ENCODE assay signal across 8 mouse cellular contexts in genomic region chr7:24384827-24385226, GRCm38 (mm10). TPM values are rescaled to one million over a fixed set of nuclear protein-coding genes. Genes with fewer than 3 reads are reported as not detected.
DNase-seq lines count a peak whose midpoint lies in the region; ATAC-seq and TF ChIP-seq lines count a peak whose summit lies in the region.

No protein-coding gene starts in this region.

- no peaks in the 10 kb centered on the region for H3K36me3 ChIP-seq in kidney, embryonic 16.5 days (ENCODE audit: insufficient read depth, low read length)
- H3K36me3 ChIP-seq in neural tube, embryonic 15.5 days, result no peaks in the 10 kb centered on the region

- peaks cover 14% of the 10 kb centered on the region for H3K4me1 ChIP-seq in kidney, embryonic 16.5 days (ENCODE audit: insufficient read depth, low read length)
- H3K4me1 ChIP-seq in lung, adult 2 months (ENCODE audit: control insufficient read depth, insufficient read depth, low read length), result no peaks in the 10 kb centered on the region
- H3K4me1 ChIP-seq in neural tube, embryonic 15.5 days, result peaks cover 8% of the 10 kb centered on the region

- no peak for TF ChIP-seq POLR2A in lung, adult 2 months (IDR thresholded peaks at IDR 0.05; ENCODE audit: borderline replicate concordance, extremely low read depth, low read depth, low read length)

- H3K4me2 ChIP-seq in kidney, embryonic 16.5 days (replicated peaks; ENCODE audit: low read depth, low read length), result peak overlapping the region; percentile 30; the same call in 1 of the 2 replicates
- peak overlapping the region; percentile 47 for H3K4me2 ChIP-seq in neural tube, embryonic 15.5 days

- WGBS in kidney, embryonic 16.5 days, result 6% methylated on average over 11 of the region's 11 CpGs
- WGBS in lung, adult 2 months, result 6% methylated on average over 11 of the region's 11 CpGs
- 8% methylated on average over 11 of the region's 11 CpGs for WGBS in neural tube, embryonic 15.5 days

- no peak for ATAC-seq in kidney, embryonic 16.5 days (ENCODE audit: low FRiP score, low TSS enrichment)
- ATAC-seq in neural tube, embryonic 15.5 days (ENCODE audit: low FRiP score), result peak; percentile 29; the same call in 1 of the 2 replicates

- DNase-seq in 3T3-L1 (ENCODE audit: low read depth, low spot score), result peak; percentile 62
- peak; percentile 51 for DNase-seq in MN1 (ENCODE audit: low spot score)
- DNase-seq in cerebellum, postnatal 14 days, result peak; percentile 87 to 91
- peak; percentile 76 for DNase-seq in gastrocnemius, postnatal 10 days
- peak; percentile 76 for DNase-seq in lung, adult 2 months
- peak; percentile 91 for DNase-seq in thymus, postnatal 14 days

- H3K9ac ChIP-seq in kidney, embryonic 16.5 days (replicated peaks; ENCODE audit: low read length), result no peak overlapping the region
- H3K9ac ChIP-seq in neural tube, embryonic 15.5 days (replicated peaks), result no peak overlapping the region

- no peaks in the 10 kb centered on the region for H3K9me3 ChIP-seq in kidney, embryonic 16.5 days (ENCODE audit: low read length)
- H3K9me3 ChIP-seq in neural tube, embryonic 15.5 days (replicated peaks), result no peaks in the 10 kb centered on the region

- no peak overlapping the region for H3K4me3 ChIP-seq in kidney, embryonic 16.5 days (ENCODE audit: low read length)
- H3K4me3 ChIP-seq in lung, adult 2 months (replicated peaks; ENCODE audit: extremely low read depth, low read depth, low read length), result no peak overlapping the region
- H3K4me3 ChIP-seq in neural tube, embryonic 15.5 days (replicated peaks), result peak overlapping the region; percentile 11; the same call in 1 of the 2 replicates

- no peak overlapping the region for H3K27ac ChIP-seq in kidney, embryonic 16.5 days (ENCODE audit: low read length)
- H3K27ac ChIP-seq in neural tube, embryonic 15.5 days (replicated peaks), result no peak overlapping the region

- peak; percentile 85 for TF ChIP-seq CTCF in lung, adult 2 months (IDR thresholded peaks at IDR 0.05; ENCODE audit: insufficient read depth, low read length)

- H3K27me3 ChIP-seq in kidney, embryonic 16.5 days (ENCODE audit: insufficient read depth, low read length), result no peaks in the 10 kb centered on the region
- H3K27me3 ChIP-seq in neural tube, embryonic 15.5 days (replicated peaks), result no peaks in the 10 kb centered on the region

RNA-seq across cellular contexts. Expression of gene Smg9, which starts 14.6 kb away (rescaled TPM):
- total RNA-seq in gastrocnemius, postnatal 10 days (2021), result 10 to 100 TPM; 15.4 to 17.1 TPM
- polyA plus RNA-seq in kidney, embryonic 16.5 days (2015; fragmentation: Nextera tagmentation; extraction: Ambion mirVana), result 28.3 and 31.9 TPM in 2 replicates
- 35.8 and 58.4 TPM in 2 replicates for polyA plus RNA-seq in lung, adult 2 months (2012; rRNA removed)
- 34.4 and 38.3 TPM in 2 replicates for polyA plus RNA-seq in neural tube, embryonic 15.5 days (2015; fragmentation: Nextera tagmentation; extraction: Ambion mirVana)

RNA-seq across cellular contexts. Expression of gene Kcnn4, which starts 14.8 kb away (rescaled TPM):
- 1 to 10 TPM in 1 of 2 experiments, under 1 TPM in 1; 0.14 to 1.8 TPM for total RNA-seq in gastrocnemius, postnatal 10 days (2021)
- 4.4 and 4.9 TPM in 2 replicates for polyA plus RNA-seq in kidney, embryonic 16.5 days (2015; fragmentation: Nextera tagmentation; extraction: Ambion mirVana)
- 9.0 and 11.3 TPM in 2 replicates for polyA plus RNA-seq in lung, adult 2 months (2012; rRNA removed)
- 3.0 and 11.2 TPM in 2 replicates for polyA plus RNA-seq in neural tube, embryonic 15.5 days (2015; fragmentation: Nextera tagmentation; extraction: Ambion mirVana)

RNA-seq across cellular contexts. Expression of gene Lypd5, which starts 35.8 kb away (rescaled TPM):
- not detected for total RNA-seq in gastrocnemius, postnatal 10 days (2021)
- not detected in 2 replicates for polyA plus RNA-seq in kidney, embryonic 16.5 days (2015; fragmentation: Nextera tagmentation; extraction: Ambion mirVana)
- polyA plus RNA-seq in lung, adult 2 months (2012; rRNA removed), result 32.1 TPM in 1 of 2 replicates, not detected in the other
- polyA plus RNA-seq in neural tube, embryonic 15.5 days (2015; fragmentation: Nextera tagmentation; extraction: Ambion mirVana), result 0.06 TPM in 1 of 2 replicates, not detected in the other

RNA-seq across cellular contexts. Expression of gene Tescl, which starts 51.1 kb away (rescaled TPM):
- total RNA-seq in gastrocnemius, postnatal 10 days (2021), result not detected
- polyA plus RNA-seq in kidney, embryonic 16.5 days (2015; fragmentation: Nextera tagmentation; extraction: Ambion mirVana), result 0.19 and 0.42 TPM in 2 replicates
- polyA plus RNA-seq in lung, adult 2 months (2012; rRNA removed), result 0.58 and 2.0 TPM in 2 replicates
- polyA plus RNA-seq in neural tube, embryonic 15.5 days (2015; fragmentation: Nextera tagmentation; extraction: Ambion mirVana), result 0.24 and 0.29 TPM in 2 replicates
